10 mouse cellular contexts compared by ENCODE assay signal in the genomic region with DNA sequence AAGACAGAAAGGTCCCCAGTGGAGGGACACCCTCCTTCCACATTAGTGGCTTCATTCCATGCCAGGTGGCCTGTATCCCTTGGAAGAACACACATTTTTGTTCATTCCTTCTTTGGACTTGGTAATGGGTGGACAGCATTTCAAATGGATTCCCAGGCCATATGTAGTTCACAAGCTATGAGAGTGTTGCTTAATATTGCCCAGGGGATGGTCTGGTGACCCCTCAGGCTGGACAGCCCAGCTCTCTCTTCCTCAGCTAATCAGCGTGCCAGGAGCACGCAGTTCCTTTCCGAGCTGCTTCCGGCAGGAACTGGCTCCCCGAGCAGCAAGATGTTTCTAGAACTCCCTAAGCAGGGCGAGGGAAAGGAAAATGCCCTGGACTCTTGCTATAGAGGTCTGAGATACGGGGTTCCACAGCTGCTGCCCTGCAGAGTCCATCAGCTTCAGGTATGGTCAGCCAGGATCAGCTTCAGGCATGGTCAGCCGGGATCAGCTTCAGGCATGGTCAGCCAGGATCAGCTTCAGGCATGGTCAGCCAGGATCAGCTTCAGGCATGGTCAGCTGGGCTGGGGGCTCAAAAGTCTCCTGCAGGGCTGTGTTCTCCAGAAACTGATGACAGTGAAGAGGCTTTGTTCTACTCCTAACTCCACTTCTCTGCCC.
"Had no signal": no experiment of that assay in that cellular context is flagged by ENCODE, and none has a peak within 500 bp of the region (broad histone marks: within the 10 kb centered on the region; RNA-seq: fewer than 3 reads in every experiment).

No protein-coding gene starts in this region.

- H3K4me1 ChIP-seq: liver, embryonic 13.5 days; midbrain, embryonic 13.5 days had no signal

- H3K4me3 ChIP-seq: kidney, embryonic 15.5 days; limb, embryonic 12.5 days; liver, embryonic 13.5 days; midbrain, embryonic 13.5 days; stomach, embryonic 15.5 days had no signal

- H3K9me3 ChIP-seq: kidney, embryonic 15.5 days; limb, embryonic 12.5 days; liver, embryonic 13.5 days; midbrain, embryonic 13.5 days; stomach, embryonic 15.5 days had no signal

- H3K36me3 ChIP-seq: kidney, embryonic 15.5 days; limb, embryonic 12.5 days; liver, embryonic 13.5 days; midbrain, embryonic 13.5 days; stomach, embryonic 15.5 days had no signal

- ATAC-seq: inflammation-experienced regulatory T-cells, adult 6 months; liver, postnatal 0 days; midbrain, embryonic 13.5 days had no signal

- DNase-seq: liver; liver, embryonic 13.5 days; liver, postnatal 0 days; right cerebral cortex, postnatal 14 days; thymus, postnatal 36 days had no signal

- H3K27ac ChIP-seq: kidney, embryonic 15.5 days; limb, embryonic 12.5 days; liver, embryonic 13.5 days; midbrain, embryonic 13.5 days; stomach, embryonic 15.5 days had no signal

- H3K4me2 ChIP-seq: kidney, embryonic 15.5 days; limb, embryonic 12.5 days; liver, embryonic 13.5 days; midbrain, embryonic 13.5 days; stomach, embryonic 15.5 days had no signal

- H3K9ac ChIP-seq: kidney, embryonic 15.5 days; limb, embryonic 12.5 days; liver, embryonic 13.5 days; liver, postnatal 0 days; midbrain, embryonic 13.5 days; stomach, embryonic 15.5 days had no signal

- H3K27me3 ChIP-seq: kidney, embryonic 15.5 days; limb, embryonic 12.5 days; liver, embryonic 13.5 days; midbrain, embryonic 13.5 days; stomach, embryonic 15.5 days had no signal
